Mouse (Mus musculus) c-Kit-negative CD71-positive TER-119-positive erythroid progenitor cells, embryonic 14.5 days (primary cell): ENCODE results near the gene Ggta1.
A peak's percentile ranks its signal among the peaks of the same experiment; 100 is the strongest.

Source experiments
- DNase-seq: peaks from one replicate; pipeline ENCODE4 v3.0.0-alpha.2; 2013; ENCODE audit warnings: low read depth, low spot score

The Ggta1 gene

GRCm38 (mm10) chr2:35434576-35435123, 28.4 kb downstream of the Ggta1 start:
- no peak for DNase-seq

- no peak for DNase-seq
Observed at GRCm38 (mm10) chr2:35433428-35433827, 29.6 kb downstream of the Ggta1 start.

DNA sequence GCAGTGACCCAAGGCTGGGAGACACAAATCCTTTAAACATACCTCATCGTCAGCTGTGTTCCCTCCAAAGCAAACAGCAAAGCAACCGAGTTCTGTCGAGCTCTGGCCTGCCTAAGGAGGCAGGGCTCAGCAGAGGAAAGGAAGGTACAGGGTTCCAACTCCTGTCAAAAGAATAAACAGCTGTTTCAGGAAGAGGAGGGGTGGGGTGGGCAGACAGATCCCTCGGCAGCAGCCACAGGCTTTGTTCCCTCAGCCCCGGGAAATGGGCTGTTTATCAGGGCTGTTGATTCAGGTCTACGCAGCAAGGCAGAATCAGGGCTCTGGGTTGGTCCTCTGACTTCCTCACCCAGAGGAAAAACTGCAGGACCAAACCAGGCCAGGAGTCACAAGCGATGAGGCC, 30.6 kb downstream of the Ggta1 start:
- DNase-seq, result no peak

DNA sequence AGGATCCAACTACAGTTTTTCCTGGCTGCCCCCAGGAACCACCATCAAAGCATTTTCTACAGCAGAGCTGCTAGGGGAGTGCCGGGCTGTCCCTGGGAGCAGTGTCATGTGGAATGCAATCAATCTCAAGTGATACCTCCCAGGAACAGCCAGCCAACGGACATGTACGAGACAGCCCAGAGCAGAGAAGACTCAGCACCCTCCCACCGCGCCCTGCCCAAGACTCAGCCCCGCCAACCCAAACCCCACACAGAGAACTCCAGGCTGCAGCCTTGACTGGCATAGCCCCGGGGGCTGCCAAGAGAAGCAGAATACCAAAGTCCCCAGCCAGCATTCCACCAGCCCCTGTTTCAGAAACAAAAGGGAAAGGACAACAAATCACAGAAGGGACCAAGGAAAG, 31.0 kb downstream of the Ggta1 start:
- no peak for DNase-seq

DNA sequence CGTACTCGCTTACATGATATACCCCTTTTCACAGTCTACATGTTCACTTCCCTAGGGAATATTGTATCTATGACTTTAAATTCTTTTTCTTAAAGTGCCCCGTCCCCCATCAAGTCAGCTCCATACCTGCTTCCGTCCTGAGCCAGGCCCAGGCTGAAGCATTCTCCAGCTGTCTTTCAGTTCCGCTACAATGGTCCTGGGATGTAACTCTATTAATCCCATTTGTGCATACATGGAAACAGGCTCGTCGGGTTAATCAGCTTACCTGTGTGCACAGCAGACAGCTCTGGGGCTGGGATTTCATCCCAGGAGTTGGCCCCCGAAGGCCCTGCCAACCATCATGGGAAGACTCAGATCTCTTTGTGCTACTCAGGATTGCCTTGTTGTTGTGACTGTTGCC, 32.2 kb downstream of the Ggta1 start:
- DNase-seq, result no peak

DNA sequence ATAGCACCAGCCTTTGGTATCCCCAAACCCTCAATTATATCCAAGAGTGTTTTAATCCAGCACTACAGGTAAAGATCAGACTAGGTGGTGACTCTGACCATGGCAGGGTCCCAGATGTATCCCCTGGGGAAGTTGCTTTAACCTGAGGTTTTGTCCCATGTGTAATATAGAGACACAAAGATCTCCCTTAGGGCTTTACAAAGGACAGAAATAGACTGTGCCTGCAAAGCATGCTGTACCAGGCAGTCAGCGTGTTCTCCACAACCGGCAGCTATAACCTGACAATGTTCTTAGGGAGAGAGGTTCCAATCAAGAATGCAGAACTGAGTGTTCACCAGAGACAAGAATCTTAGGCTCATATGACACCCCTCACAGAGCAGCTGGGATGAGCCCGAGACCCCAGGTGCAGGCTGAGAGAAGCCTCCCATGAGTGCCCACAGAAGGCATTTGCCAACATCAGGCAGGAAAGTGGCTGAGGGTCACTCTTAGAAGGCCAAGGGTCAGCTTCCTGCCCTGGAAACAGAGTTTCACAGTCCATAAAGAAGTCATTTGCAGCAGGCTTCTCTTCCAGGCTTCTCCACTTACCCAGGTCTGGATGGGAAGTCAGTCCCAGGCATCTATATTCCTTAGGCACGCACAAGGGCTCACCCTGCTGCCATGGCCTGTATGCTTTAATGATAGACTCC, 34.3 kb downstream of the Ggta1 start:
- DNase-seq, result no peak

GRCm38 (mm10) chr2:35427559-35427958, 35.5 kb downstream of the Ggta1 start:
- DNase-seq, result no peak

DNA sequence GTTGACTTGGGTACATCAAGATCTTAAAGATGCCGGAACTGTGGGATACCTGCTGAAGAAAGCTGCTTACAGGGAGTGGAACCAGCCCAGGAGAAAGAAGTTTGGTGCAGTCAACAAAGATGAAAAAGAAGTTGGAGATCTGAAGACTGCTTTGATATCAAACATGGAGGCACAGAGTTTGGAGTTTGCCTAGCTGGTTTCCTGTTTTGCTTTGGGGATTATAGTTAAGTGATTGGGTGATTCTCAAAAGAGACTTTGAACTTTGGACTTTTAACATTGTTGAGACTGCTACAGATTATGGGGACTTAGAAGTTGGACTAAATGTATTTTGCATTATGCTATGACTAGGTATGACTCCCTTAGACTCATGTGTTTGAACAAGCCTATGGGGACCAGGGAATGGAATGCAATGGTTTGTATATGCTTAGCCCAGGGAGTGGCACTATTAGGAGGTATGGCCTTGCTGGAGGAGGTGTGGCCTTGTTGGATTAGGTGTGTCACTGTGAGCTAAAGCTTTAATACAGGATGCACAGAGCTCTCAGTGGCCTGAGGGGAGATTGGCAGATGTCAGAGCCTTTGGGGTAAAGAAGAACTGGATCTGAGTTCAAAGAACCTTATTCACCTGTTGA, 39.2 kb downstream of the Ggta1 start:
- DNase-seq, result no peak

GRCm38 (mm10) chr2:35422384-35422783, 40.6 kb downstream of the Ggta1 start:
- DNase-seq, result no peak

- peak; percentile 47 for DNase-seq
Observed at GRCm38 (mm10) chr2:35420681-35421080, 42.4 kb downstream of the Ggta1 start.

GRCm38 (mm10) chr2:35419671-35420070, 43.4 kb downstream of the Ggta1 start:
- DNase-seq, result peak; percentile 49

DNA sequence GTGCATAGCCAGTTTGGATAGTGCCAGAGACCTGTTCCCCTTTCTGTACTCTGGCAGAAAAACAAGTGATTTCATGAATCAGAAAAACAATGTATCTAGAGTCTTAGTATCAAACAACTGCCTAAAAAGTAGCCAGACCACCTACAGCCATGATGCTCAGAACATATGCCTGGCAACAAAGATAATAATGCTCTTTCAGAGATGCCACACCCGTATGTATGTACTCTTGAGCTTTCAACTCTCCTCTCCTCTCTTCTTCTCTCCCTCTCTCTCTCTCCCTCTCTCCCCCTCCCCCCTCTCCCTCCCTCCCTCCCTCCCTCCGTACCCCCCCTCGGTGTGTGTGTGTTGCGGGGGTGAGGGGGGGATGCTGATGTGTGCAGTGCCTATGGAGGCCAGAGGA, 43.8 kb downstream of the Ggta1 start:
- peak; percentile 24 for DNase-seq

- no peak for DNase-seq
Observed at GRCm38 (mm10) chr2:35417231-35417630, 45.8 kb downstream of the Ggta1 start.

- DNase-seq, result no peak
Observed at GRCm38 (mm10) chr2:35416473-35416872, 46.6 kb downstream of the Ggta1 start.

DNA sequence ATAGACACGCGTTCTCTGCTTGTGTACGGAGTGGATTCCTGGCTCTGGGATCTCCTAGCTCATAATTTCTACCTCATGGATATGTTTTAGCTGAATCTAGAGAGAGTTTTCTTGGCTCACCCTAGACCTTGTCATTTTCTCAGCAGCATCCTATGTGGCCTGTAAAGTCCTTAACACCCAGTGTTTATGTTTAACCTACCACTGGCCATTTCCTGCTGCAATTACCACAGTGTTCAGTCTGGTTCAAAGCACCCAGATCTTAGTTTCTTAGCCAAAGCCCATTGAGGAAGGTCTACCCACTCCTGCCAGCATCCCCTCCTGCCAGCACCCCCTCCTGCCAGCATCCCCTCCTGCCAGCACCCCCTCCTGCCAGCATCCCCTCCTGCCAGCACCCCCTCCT, 50.2 kb downstream of the Ggta1 start:
- no peak for DNase-seq

DNA sequence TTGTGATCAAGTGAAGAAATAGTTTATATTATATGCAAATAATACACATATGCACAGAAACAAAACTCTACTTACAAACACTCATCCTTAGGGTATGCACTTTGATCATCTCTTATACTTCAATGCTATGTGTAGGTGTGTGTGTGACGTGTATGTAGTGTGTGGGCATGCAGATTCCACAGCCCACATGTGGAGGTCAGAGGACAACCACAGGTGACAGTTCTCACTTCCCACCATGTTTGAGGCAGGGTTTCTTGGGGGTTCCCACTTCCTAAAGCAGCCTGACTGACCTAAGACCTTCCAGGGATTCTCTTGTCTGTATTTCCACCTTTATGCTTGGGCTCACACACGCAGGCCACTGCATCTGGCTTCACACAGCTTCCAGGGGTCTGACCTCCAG, 50.8 kb downstream of the Ggta1 start:
- no peak for DNase-seq

DNA sequence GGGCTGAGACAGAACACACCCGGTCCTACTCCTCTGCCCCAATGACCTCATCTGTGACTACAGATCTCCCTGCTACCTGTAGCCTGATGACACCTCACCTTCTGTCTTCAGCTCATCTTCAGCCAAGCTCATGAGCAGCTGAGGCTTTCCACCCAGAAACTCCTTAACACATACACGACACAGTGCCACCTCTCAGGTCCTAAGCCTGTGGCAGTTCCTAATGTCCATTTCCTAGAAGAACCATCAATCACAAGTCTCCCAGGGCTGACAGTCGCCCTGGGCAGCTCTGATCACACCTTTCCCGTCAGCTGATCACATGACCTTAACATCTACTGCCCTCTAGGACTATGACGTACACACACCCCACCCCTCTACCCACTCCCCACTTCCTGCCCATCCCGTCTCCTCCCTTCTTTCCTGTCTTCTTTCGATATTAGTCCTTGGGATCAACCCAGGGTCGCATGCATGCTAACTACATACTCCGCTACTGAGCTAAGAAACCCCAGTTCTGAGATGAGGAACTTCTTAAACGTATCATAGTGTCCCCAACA, 51.3 kb downstream of the Ggta1 start:
- no peak for DNase-seq

- DNase-seq, result no peak
Observed at GRCm38 (mm10) chr2:35409466-35409865, 53.6 kb downstream of the Ggta1 start.

- no peak for DNase-seq
Observed at GRCm38 (mm10) chr2:35408409-35409110, 54.5 kb downstream of the Ggta1 start.

- DNase-seq, result no peak
Observed at GRCm38 (mm10) chr2:35407878-35408277, 55.2 kb downstream of the Ggta1 start.

DNA sequence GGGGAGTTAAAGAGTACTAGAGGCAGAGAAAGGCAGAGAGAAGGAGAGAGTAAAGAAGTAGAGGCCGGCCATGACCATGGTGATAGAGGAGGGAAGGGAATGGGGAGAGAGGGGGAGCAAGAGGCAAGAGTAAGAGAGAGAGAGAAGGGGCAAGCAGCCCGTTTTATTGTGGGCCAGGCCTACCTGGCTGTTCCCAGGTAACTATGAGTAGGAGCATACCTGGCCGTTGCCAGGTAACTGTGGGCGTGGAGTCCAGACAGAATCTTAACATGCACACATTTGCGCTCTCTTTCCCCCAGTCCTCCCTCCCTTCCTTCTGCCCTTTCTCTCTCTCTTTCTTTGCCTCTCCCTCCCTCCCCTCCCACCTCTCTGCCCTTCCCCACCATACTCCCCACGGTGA, 55.8 kb downstream of the Ggta1 start:
- no peak for DNase-seq

DNA sequence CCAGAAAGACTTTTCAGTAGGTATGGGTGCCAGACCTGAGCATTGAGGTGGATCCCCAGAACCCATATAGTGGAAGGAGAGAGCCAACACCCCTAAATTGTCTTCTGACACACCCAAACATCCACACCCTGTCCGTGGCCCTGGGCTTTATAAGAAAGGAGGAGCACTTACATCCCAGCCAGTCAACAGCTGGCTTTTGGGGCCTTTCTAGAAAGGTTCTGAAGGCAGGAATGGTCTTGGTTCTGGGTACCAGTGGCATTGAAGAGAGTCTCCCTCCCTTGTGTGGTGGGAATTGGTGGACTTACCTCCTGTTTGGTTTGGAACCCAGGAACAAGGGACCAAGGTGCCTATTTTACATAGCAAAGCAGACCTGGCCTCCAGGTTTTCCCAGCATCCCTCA, 56.4 kb downstream of the Ggta1 start:
- no peak for DNase-seq
